ENCODE assay signal across 46 mouse cellular contexts in genomic region chr19:39509533-39509932, GRCm38 (mm10). TPM values are rescaled to one million over a fixed set of nuclear protein-coding genes. Genes with fewer than 3 reads are reported as not detected.
"Had no signal": no experiment of that assay in that cellular context is flagged by ENCODE, and none has a peak within 500 bp of the region (broad histone marks: within the 10 kb centered on the region; RNA-seq: fewer than 3 reads in every experiment).

No protein-coding gene starts in this region.

- H3K4me3 ChIP-seq: left cerebral cortex, adult 2 months; limb, embryonic 10.5 days; limb, embryonic 12.5 days; limb, embryonic 13.5 days; limb, embryonic 15.5 days; liver, embryonic 12.5 days; liver, embryonic 13.5 days; liver, embryonic 15.5 days; lung, embryonic 15.5 days; megakaryocyte, embryonic 14.5 days; midbrain, embryonic 10.5 days; midbrain, embryonic 12.5 days; midbrain, embryonic 13.5 days; midbrain, embryonic 15.5 days; myocyte; neural tube, embryonic 12.5 days had no signal

- H3K4me1 ChIP-seq: limb, embryonic 10.5 days; limb, embryonic 12.5 days; limb, embryonic 13.5 days; limb, embryonic 15.5 days; liver, embryonic 12.5 days; liver, embryonic 13.5 days; liver, embryonic 15.5 days; lung, embryonic 15.5 days; megakaryocyte, embryonic 14.5 days; midbrain, embryonic 10.5 days; midbrain, embryonic 12.5 days; midbrain, embryonic 13.5 days; midbrain, embryonic 15.5 days; neural tube, embryonic 12.5 days had no signal

- H3K27me3 ChIP-seq: limb, embryonic 12.5 days; limb, embryonic 13.5 days; limb, embryonic 15.5 days; liver, embryonic 12.5 days; liver, embryonic 13.5 days; liver, embryonic 15.5 days; lung, embryonic 15.5 days; megakaryocyte, embryonic 14.5 days; midbrain, embryonic 12.5 days; midbrain, embryonic 13.5 days; midbrain, embryonic 15.5 days; neural tube, embryonic 12.5 days had no signal

- H3K27ac ChIP-seq: left cerebral cortex, adult 2 months; limb, embryonic 10.5 days; limb, embryonic 12.5 days; limb, embryonic 13.5 days; limb, embryonic 15.5 days; liver, embryonic 12.5 days; liver, embryonic 13.5 days; liver, embryonic 14.5 days; liver, embryonic 15.5 days; lung, embryonic 15.5 days; macrophage; midbrain, embryonic 10.5 days; midbrain, embryonic 12.5 days; midbrain, embryonic 13.5 days; midbrain, embryonic 15.5 days; neural tube, embryonic 12.5 days had no signal

- H3K4me2 ChIP-seq: limb, embryonic 12.5 days; limb, embryonic 13.5 days; limb, embryonic 15.5 days; liver, embryonic 12.5 days; liver, embryonic 13.5 days; liver, embryonic 15.5 days; lung, embryonic 14.5 days; lung, embryonic 15.5 days; midbrain, embryonic 11.5 days; midbrain, embryonic 12.5 days; midbrain, embryonic 13.5 days; midbrain, embryonic 15.5 days; neural tube, embryonic 12.5 days had no signal

- H3K9me3 ChIP-seq: limb, embryonic 10.5 days; limb, embryonic 15.5 days; liver, embryonic 15.5 days; lung, embryonic 15.5 days; megakaryocyte, embryonic 14.5 days had no signal

- H3K36me3 ChIP-seq: limb, embryonic 10.5 days; limb, embryonic 12.5 days; limb, embryonic 13.5 days; limb, embryonic 15.5 days; liver, embryonic 12.5 days; liver, embryonic 13.5 days; liver, embryonic 15.5 days; lung, embryonic 15.5 days; midbrain, embryonic 10.5 days; midbrain, embryonic 12.5 days; midbrain, embryonic 13.5 days; midbrain, embryonic 15.5 days; neural tube, embryonic 12.5 days had no signal

- H3K9ac ChIP-seq: limb, embryonic 12.5 days; limb, embryonic 13.5 days; limb, embryonic 15.5 days; liver, embryonic 12.5 days; liver, embryonic 13.5 days; liver, embryonic 14.5 days; liver, embryonic 15.5 days; lung, embryonic 14.5 days; lung, embryonic 15.5 days; midbrain, embryonic 12.5 days; midbrain, embryonic 13.5 days; midbrain, embryonic 15.5 days; neural tube, embryonic 12.5 days had no signal

- DNase-seq: left cerebral cortex, postnatal 4 days; liver, embryonic 13.5 days; lung, adult 18-20 months; lung, adult 2 months; lung, embryonic 14.5 days; lung, postnatal 10 days; lung, postnatal 14 days; lung, postnatal 36 days; lung, postnatal 4 days; midbrain, embryonic 14.5 days had no signal

- ATAC-seq: liver, embryonic 12.5 days; lung, postnatal 0 days; midbrain, embryonic 13.5 days; midbrain, embryonic 15.5 days; midbrain, embryonic 16.5 days had no signal

RNA-seq across cellular contexts. Expression of gene Cyp2c39, which starts 1.1 kb away (rescaled TPM):
- total RNA-seq: left cerebral cortex, adult 18-20 months; left cerebral cortex, adult 2 months; left cerebral cortex, adult 8-10 months; left cerebral cortex, postnatal 10 days; left cerebral cortex, postnatal 14 days; left cerebral cortex, postnatal 25 days; left cerebral cortex, postnatal 36 days; left cerebral cortex, postnatal 4 days; megakaryocyte progenitor cell, adult 5-6 weeks; megakaryocyte, adult 5-6 weeks; megakaryocyte-erythroid progenitor cell, adult 5-6 weeks; midbrain, postnatal 0 days; monocyte, adult 5-6 weeks had no signal
- polyA plus RNA-seq: limb, embryonic 10.5 days; limb, embryonic 11.5 days; limb, embryonic 12.5 days; limb, embryonic 13.5 days; limb, embryonic 14.5 days; limb, embryonic 15.5 days; liver, embryonic 12.5 days; liver, embryonic 13.5 days; liver, embryonic 14.5 days; liver, embryonic 15.5 days; liver, embryonic 16.5 days; lung, adult 2 months; lung, embryonic 14.5 days; lung, embryonic 15.5 days; lung, embryonic 16.5 days; lung, postnatal 0 days; macrophage; midbrain, embryonic 10.5 days; midbrain, embryonic 11.5 days; midbrain, embryonic 12.5 days; midbrain, embryonic 13.5 days; midbrain, embryonic 14.5 days; midbrain, embryonic 15.5 days; midbrain, embryonic 16.5 days; midbrain, postnatal 0 days; myocyte; neural tube, embryonic 11.5 days; neural tube, embryonic 12.5 days had no signal

RNA-seq across cellular contexts. Expression of gene Cyp2c38, which starts 46.7 kb away (rescaled TPM):
- total RNA-seq: left cerebral cortex, adult 18-20 months; left cerebral cortex, adult 2 months; left cerebral cortex, adult 8-10 months; left cerebral cortex, postnatal 10 days; left cerebral cortex, postnatal 14 days; left cerebral cortex, postnatal 25 days; left cerebral cortex, postnatal 36 days; left cerebral cortex, postnatal 4 days; megakaryocyte progenitor cell, adult 5-6 weeks; megakaryocyte, adult 5-6 weeks; megakaryocyte-erythroid progenitor cell, adult 5-6 weeks; midbrain, postnatal 0 days; monocyte, adult 5-6 weeks had no signal
- polyA plus RNA-seq: limb, embryonic 10.5 days; limb, embryonic 11.5 days; limb, embryonic 12.5 days; limb, embryonic 13.5 days; limb, embryonic 14.5 days; limb, embryonic 15.5 days; liver, embryonic 12.5 days; liver, embryonic 13.5 days; liver, embryonic 14.5 days; liver, embryonic 15.5 days; liver, embryonic 16.5 days; lung, embryonic 14.5 days; lung, embryonic 15.5 days; lung, embryonic 16.5 days; lung, postnatal 0 days; macrophage; midbrain, embryonic 10.5 days; midbrain, embryonic 11.5 days; midbrain, embryonic 12.5 days; midbrain, embryonic 13.5 days; midbrain, embryonic 14.5 days; midbrain, embryonic 15.5 days; midbrain, embryonic 16.5 days; midbrain, postnatal 0 days; myocyte; neural tube, embryonic 11.5 days; neural tube, embryonic 12.5 days had no signal
